15 mouse cellular contexts compared by ENCODE assay signal in the genomic region with DNA sequence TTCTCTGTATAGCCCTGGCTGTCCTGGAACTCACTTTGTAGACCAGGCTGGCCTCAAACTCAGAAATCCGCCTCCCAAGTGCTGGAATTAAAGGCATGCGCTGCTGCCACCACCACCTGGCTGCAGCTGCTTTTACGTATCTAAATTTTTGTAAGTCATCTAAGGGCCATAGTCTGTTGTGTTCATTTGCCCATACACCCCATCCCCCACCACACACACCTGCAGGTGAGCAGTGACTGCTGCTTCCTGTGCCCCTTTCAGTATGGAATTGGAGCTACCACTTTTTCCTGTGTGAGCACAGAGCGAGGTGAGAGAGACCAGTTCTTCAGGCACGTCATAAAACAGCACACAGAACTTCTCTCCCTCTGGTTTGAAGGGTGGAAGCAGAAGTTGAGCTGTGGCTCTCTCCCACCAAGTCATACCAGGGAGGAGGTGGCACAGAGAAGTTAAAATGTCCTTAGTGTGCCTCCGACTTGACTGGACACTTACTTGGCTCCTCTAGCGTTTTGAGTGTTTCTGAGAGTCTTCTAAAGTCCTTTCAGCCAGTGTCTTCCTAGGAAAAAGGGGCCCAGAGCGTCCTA. TPM values are rescaled to one million over a fixed set of nuclear protein-coding genes. Genes with fewer than 3 reads are reported as not detected.
A peak's percentile ranks its signal among the peaks of the same experiment; 100 is the strongest.
DNase-seq lines count a peak whose midpoint lies in the region; ATAC-seq and TF ChIP-seq lines count a peak whose summit lies in the region.
"Had no signal": no experiment of that assay in that cellular context is flagged by ENCODE, and none has a peak within 500 bp of the region (broad histone marks: within the 10 kb centered on the region; RNA-seq: fewer than 3 reads in every experiment).

No protein-coding gene starts in this region.

- no peak overlapping the region for H3K9ac ChIP-seq in heart, embryonic 12.5 days
- H3K9ac ChIP-seq in lung, embryonic 14.5 days = no peak overlapping the region
- H3K9ac ChIP-seq: limb, embryonic 15.5 days had no signal

- no peak for TF ChIP-seq CTCF in lung, embryonic 14.5 days (IDR thresholded peaks at IDR 0.05; ENCODE audit: low read depth)

- no peaks in the 10 kb centered on the region for H3K36me3 ChIP-seq in heart, embryonic 12.5 days
- H3K36me3 ChIP-seq in lung, embryonic 14.5 days (ENCODE audit: insufficient read depth) = no peaks in the 10 kb centered on the region
- H3K36me3 ChIP-seq in macrophage (ENCODE audit: inconsistent target) = no peaks in the 10 kb centered on the region
- H3K36me3 ChIP-seq: hindbrain, embryonic 10.5 days; limb, embryonic 15.5 days had no signal

- H3K4me3 ChIP-seq in heart, embryonic 12.5 days = no peak overlapping the region
- H3K4me3 ChIP-seq in lung, embryonic 14.5 days (ENCODE audit: low read depth, low read length) = no peak overlapping the region
- H3K4me3 ChIP-seq in macrophage (ENCODE audit: inconsistent target) = no peak overlapping the region
- H3K4me3 ChIP-seq: hindbrain, embryonic 10.5 days; limb, embryonic 15.5 days had no signal

- H3K27ac ChIP-seq in heart, embryonic 12.5 days (ENCODE audit: poor library complexity, severe bottlenecking) = 0 out of 2 replicates have a peak overlapping the region, but pooled peaks have one; percentile 6
- H3K27ac ChIP-seq in lung, embryonic 14.5 days (ENCODE audit: low read depth) = peak overlapping the region; percentile 56; the same call in 1 of the 2 replicates
- H3K27ac ChIP-seq in macrophage = peak overlapping the region; percentile 76
- H3K27ac ChIP-seq: limb, embryonic 15.5 days had no signal

- no peak for DNase-seq in heart, adult 9 months (ENCODE audit: low spot score in 2 of 2)
- no peak for DNase-seq in lung, embryonic 14.5 days
- DNase-seq in lung, postnatal 36 days = no peak
- peak; percentile 86 for DNase-seq in thymus, postnatal 0 days (ENCODE audit: low spot score)
- no peak for DNase-seq in layer of hippocampus, postnatal 14 days (ENCODE audit: low spot score in 2 of 2)
- DNase-seq in ovary, postnatal 10 days (ENCODE audit: low spot score) = no peak
- DNase-seq: adrenal gland, postnatal 25 days; gastrocnemius, postnatal 14 days; right cerebral cortex, postnatal 25 days had no signal

- H3K79me2 ChIP-seq in macrophage (ENCODE audit: inconsistent target) = no peaks in the 10 kb centered on the region

- peaks cover 20% of the 10 kb centered on the region for H3K4me1 ChIP-seq in heart, embryonic 12.5 days (replicated peaks)
- H3K4me1 ChIP-seq in lung, embryonic 14.5 days (ENCODE audit: insufficient read depth) = peaks cover 20% of the 10 kb centered on the region

- no peaks in the 10 kb centered on the region for H3K27me3 ChIP-seq in heart, embryonic 12.5 days (replicated peaks)
- no peaks in the 10 kb centered on the region for H3K27me3 ChIP-seq in lung, embryonic 14.5 days (ENCODE audit: insufficient read depth, low read length)
- H3K27me3 ChIP-seq: limb, embryonic 15.5 days had no signal

- H3K9me3 ChIP-seq in heart, embryonic 12.5 days (replicated peaks) = no peaks in the 10 kb centered on the region
- H3K9me3 ChIP-seq in lung, embryonic 14.5 days (ENCODE audit: low read depth, low read length) = no peaks in the 10 kb centered on the region
- H3K9me3 ChIP-seq: hindbrain, embryonic 10.5 days; limb, embryonic 15.5 days had no signal

- 76% methylated on average over 8 of the region's 8 CpGs for WGBS in heart, embryonic 12.5 days
- WGBS in lung, embryonic 14.5 days = 67% methylated on average over 8 of the region's 8 CpGs
- 42% methylated on average over 8 of the region's 8 CpGs for WGBS in macrophage (ENCODE audit: missing documents)

- H3K4me2 ChIP-seq in heart, embryonic 12.5 days = no peak overlapping the region
- H3K4me2 ChIP-seq in lung, embryonic 14.5 days = no peak overlapping the region
- H3K4me2 ChIP-seq: limb, embryonic 15.5 days had no signal

- ATAC-seq in heart, embryonic 12.5 days (ENCODE audit: insufficient number of reproducible peaks, low FRiP score) = no peak
- no peak for ATAC-seq in lung, embryonic 14.5 days (ENCODE audit: insufficient read depth)
- ATAC-seq: forebrain, embryonic 16.5 days; intestine, embryonic 16.5 days had no signal

RNA-seq across cellular contexts. Expression of a gene that starts 36.4 kb away (rescaled TPM):
- 16.7 and 17.6 TPM in 2 replicates for polyA plus RNA-seq in heart, embryonic 12.5 days (2016; fragmentation: Nextera tagmentation; extraction: Ambion mirVana)
- polyA plus RNA-seq in lung, embryonic 14.5 days (2014; fragmentation: Nextera tagmentation; extraction: Ambion mirVana) = 34.7 and 41.0 TPM in 2 replicates
- total RNA-seq in macrophage (2018; cell fraction: chromatin; rRNA removed) = 100 to 1,000 TPM; 135 to 354 (median 226) TPM
- 100 to 1,000 TPM in 18 of 26 experiments, 10 to 100 TPM in 8; 75.9 to 159 (median 107) TPM for total RNA-seq in macrophage (2018; cell fraction: cytosol; rRNA removed)
- total RNA-seq in macrophage (2018; cell fraction: nucleus; rRNA removed) = 100 to 1,000 TPM; 103 to 320 (median 161) TPM
- 60.8 to 91.8 TPM (median 81.9 TPM) in 3 replicates for polyA plus RNA-seq in macrophage (2018)
- polyA plus RNA-seq in thymus, postnatal 0 days (2015; fragmentation: Nextera tagmentation; extraction: Ambion mirVana) = 5.2 and 6.0 TPM in 2 replicates
- 10 to 100 TPM; 69.9 to 73.2 TPM for total RNA-seq in layer of hippocampus, postnatal 14 days (2021)

Comparison
In these comparisons a context has a peak if more than half of its experiments do, and no peak if none do; other contexts are left out.
1. H3K27ac ChIP-seq: peak in every context shown above with its lines; median percentile 76 in macrophage; 56 in lung, embryonic 14.5 days; 6 in heart, embryonic 12.5 days.